Mouse (Mus musculus): ENCODE data around the gene 1810010D01Rik. TPM values are rescaled to one million over a fixed set of nuclear protein-coding genes. Genes with fewer than 3 reads are reported as not detected.

The 1810010D01Rik gene
- polyA plus RNA-seq, 1 experiment from 2014 or later = 1.3 TPM

DNA sequence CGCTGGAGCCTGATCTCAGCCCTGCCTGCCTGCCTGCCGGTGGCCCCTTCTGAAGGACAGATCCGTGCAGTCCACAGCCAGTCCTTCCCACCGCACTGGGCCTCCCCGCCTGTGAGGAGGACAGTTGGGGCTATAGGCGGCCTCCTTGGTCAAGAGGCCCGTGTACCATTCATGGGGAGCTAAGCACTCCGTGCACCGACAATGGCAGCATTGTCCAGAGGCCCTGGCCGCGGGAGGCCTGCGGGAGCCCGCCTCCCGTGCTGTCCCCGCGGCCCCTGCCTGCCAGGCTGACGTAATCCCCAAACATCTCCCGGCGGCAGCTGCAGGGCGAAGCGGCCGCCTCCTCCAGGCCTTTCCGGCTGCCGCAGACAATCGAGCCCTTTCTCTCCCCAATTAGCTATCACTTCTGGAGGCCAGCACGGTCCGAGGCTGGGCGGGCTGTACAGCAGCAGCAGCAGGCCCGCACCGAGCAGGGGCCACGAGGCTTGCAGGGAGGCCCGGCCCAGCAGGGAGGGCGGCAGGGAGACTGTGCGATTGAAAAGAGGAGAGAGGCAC is 1.8 kb downstream of the 1810010D01Rik start:
- Histone ChIP-seq H3K4me1 (peaks cover 40% of the 10 kb centered on the region), H3K27ac (peak overlapping the region; percentile 97), H3K9me3 (peaks cover 5% of the 10 kb centered on the region; the same call in 1 of the 2 replicates), H3K27me3 (ENCODE audit: insufficient read depth, poor library complexity, severe bottlenecking) (no peaks in the 10 kb centered on the region), H3K4me3 (peak overlapping the region; percentile 51), H3K36me3 (no peaks in the 10 kb centered on the region)
- 1% methylated on average over 34 of the region's 34 CpGs for WGBS
- peak; percentile 93 for DNase-seq (ENCODE audit: low spot score)

GRCm38 (mm10) chr7:145205363-145205902 is 2.5 kb downstream of the 1810010D01Rik start:
- H3K27ac ChIP-seq = peak overlapping the region; percentile 97
- no peak for DNase-seq (ENCODE audit: low spot score)
- H3K9me3 ChIP-seq = peaks cover 5% of the 10 kb centered on the region; the same call in 1 of the 2 replicates
- WGBS = 82% methylated on average over 4 of the region's 4 CpGs
- no peaks in the 10 kb centered on the region for H3K27me3 ChIP-seq (ENCODE audit: insufficient read depth, poor library complexity, severe bottlenecking)
- peak overlapping the region; percentile 51; the same call in 1 of the 2 replicates for H3K4me3 ChIP-seq
- no peaks in the 10 kb centered on the region for H3K36me3 ChIP-seq
- H3K4me1 ChIP-seq = peaks cover 33% of the 10 kb centered on the region

DNA sequence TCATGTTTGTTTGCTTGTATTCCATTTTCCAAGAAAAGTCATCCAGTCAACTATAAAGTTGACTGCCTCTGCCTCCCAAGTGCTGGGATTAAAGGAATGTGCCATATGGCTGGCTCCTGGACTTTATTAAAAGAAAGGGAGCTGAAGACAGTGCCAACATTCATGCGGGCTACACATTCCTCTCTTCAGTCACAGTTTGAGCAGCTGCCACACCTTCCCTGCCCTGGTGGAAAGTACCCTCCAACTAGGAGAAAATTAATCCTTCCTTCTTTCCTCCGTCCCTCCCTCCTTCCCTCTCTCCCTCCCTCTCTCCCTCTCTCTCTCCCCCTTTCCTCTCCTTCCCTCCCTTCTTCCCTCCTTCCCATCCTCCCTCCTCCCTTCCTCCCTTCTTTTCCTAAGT is 8.2 kb downstream of the 1810010D01Rik start:
- no peak for DNase-seq (ENCODE audit: low spot score)
- WGBS = 70% methylated on average over 2 of the region's 2 CpGs
- peaks cover 5% of the 10 kb centered on the region; the same call in 1 of the 2 replicates for H3K9me3 ChIP-seq
- no peaks in the 10 kb centered on the region for H3K27me3 ChIP-seq (ENCODE audit: insufficient read depth, poor library complexity, severe bottlenecking)
- peaks cover 41% of the 10 kb centered on the region for H3K4me1 ChIP-seq
- no peak overlapping the region for H3K4me3 ChIP-seq
- peak overlapping the region; percentile 92 for H3K27ac ChIP-seq
- H3K36me3 ChIP-seq = no peaks in the 10 kb centered on the region

DNA sequence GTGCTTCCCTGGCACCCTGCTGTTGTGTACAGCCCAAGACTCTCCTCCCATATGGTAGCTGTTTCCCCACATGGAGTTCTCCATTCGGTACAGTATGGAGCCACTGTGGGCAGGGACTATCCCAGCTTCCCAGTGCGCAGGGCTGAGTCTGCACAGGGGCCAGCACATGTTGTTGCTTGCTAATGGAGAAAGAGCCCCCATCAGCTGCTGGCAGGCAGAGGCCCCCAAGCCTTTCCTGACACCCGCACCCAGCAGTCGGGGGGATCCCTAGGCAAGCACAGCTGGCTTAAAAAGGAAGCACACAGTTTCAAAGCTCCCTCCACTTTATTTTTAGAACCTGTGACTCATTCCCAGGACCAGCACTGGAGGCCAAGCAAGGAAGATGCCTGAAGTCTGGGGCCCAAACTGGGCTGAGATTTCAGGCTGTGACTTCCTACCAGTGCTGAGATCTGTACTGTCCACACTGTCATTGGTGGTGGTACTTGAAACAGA is 9.7 kb downstream of the 1810010D01Rik start:
- peak overlapping the region; percentile 92 for H3K27ac ChIP-seq
- peaks cover 51% of the 10 kb centered on the region for H3K4me1 ChIP-seq
- H3K36me3 ChIP-seq = no peaks in the 10 kb centered on the region
- H3K9me3 ChIP-seq = peaks cover 5% of the 10 kb centered on the region; the same call in 1 of the 2 replicates
- peak; percentile 91 for DNase-seq (ENCODE audit: low spot score)
- 0 out of 2 replicates have a peak overlapping the region, but pooled peaks have one; percentile 19 for H3K4me3 ChIP-seq
- 26% methylated on average over 4 of the region's 4 CpGs for WGBS
- no peaks in the 10 kb centered on the region; the same call in 1 of the 2 replicates for H3K27me3 ChIP-seq (ENCODE audit: insufficient read depth, poor library complexity, severe bottlenecking)

GRCm38 (mm10) chr7:145197711-145198110 is 10.2 kb downstream of the 1810010D01Rik start:
- peaks cover 55% of the 10 kb centered on the region for H3K4me1 ChIP-seq

DNA sequence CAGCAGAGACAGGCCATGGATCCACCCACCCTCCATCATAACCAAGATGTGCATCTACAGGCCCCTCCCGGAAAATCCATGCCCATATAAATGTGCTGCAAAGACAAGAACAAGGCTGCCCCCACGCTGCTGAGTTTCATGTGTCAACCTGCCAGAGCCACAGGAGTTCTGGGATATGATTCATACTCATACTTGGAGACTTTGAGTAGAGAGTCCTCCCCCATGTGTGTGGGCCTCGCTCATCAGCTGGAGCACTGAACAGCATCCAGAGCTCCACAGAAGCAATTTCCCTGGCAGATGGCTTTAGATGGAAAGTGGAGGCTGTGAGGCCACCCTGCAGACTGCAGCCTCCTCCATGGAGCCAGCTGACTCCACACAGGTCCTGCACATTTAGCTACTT is 10.9 kb downstream of the 1810010D01Rik start:
- no peaks in the 10 kb centered on the region; the same call in 1 of the 2 replicates for H3K27me3 ChIP-seq (ENCODE audit: insufficient read depth, poor library complexity, severe bottlenecking)
- H3K4me3 ChIP-seq = no peak overlapping the region
- peaks cover 57% of the 10 kb centered on the region for H3K4me1 ChIP-seq
- H3K27ac ChIP-seq = peak overlapping the region; percentile 92
- H3K36me3 ChIP-seq = no peaks in the 10 kb centered on the region
- peaks cover 5% of the 10 kb centered on the region; the same call in 1 of the 2 replicates for H3K9me3 ChIP-seq
- no peak for DNase-seq (ENCODE audit: low spot score)
- 81% methylated on average over 3 of the region's 3 CpGs for WGBS

More at GRCm38 (mm10) chr7:145197711-145198110, 10.2 kb downstream of the 1810010D01Rik start:
- Histone ChIP-seq H3K27ac (peak overlapping the region; percentile 92), H3K36me3 (no peaks in the 10 kb centered on the region), H3K4me3 (no peak overlapping the region), H3K27me3 (ENCODE audit: insufficient read depth, poor library complexity, severe bottlenecking) (no peaks in the 10 kb centered on the region; the same call in 1 of the 2 replicates), H3K9me3 (peaks cover 5% of the 10 kb centered on the region; the same call in 1 of the 2 replicates)
- WGBS = 29% methylated on average over 3 of the region's 3 CpGs
- no peak for DNase-seq (ENCODE audit: low spot score)

DNA sequence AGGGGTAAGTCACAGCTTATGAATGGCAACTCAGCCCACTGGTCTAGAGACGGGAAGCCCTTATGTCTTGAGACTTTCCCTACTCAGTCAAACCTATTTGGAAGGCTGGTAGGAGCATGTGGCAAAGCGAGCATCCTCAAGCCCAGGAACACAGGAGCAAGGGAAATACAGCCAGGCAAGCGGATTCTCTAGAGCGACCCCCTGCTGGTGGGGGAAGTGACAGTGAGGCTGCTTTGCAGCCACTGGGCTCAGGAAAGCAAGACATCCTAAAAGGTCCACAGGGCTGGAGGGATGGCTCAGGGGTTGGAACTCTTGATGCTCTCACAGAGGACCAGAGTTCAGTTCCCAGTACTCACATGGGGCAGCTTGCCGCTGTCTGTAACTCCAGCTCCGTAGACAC is 11.6 kb downstream of the 1810010D01Rik start:
- Histone ChIP-seq H3K27ac (peak overlapping the region; percentile 69; the same call in 1 of the 2 replicates), H3K27me3 (ENCODE audit: insufficient read depth, poor library complexity, severe bottlenecking) (no peaks in the 10 kb centered on the region; the same call in 1 of the 2 replicates), H3K36me3 (no peaks in the 10 kb centered on the region), H3K4me1 (peaks cover 57% of the 10 kb centered on the region), H3K9me3 (peaks cover 2% of the 10 kb centered on the region; the same call in 1 of the 2 replicates), H3K4me3 (no peak overlapping the region)
- DNase-seq (ENCODE audit: low spot score) = no peak
- WGBS = 88% methylated on average over 6 of the region's 6 CpGs

GRCm38 (mm10) chr7:145195186-145195927 is 12.6 kb downstream of the 1810010D01Rik start:
- no peaks in the 10 kb centered on the region for H3K36me3 ChIP-seq
- peak overlapping the region; percentile 69; the same call in 1 of the 2 replicates for H3K27ac ChIP-seq
- H3K4me1 ChIP-seq = peaks cover 57% of the 10 kb centered on the region
- H3K4me3 ChIP-seq = no peak overlapping the region
- H3K27me3 ChIP-seq (ENCODE audit: insufficient read depth, poor library complexity, severe bottlenecking) = no peaks in the 10 kb centered on the region; the same call in 1 of the 2 replicates
- 68% methylated on average over 5 of the region's 5 CpGs for WGBS
- no peak for DNase-seq (ENCODE audit: low spot score)
- no peaks in the 10 kb centered on the region for H3K9me3 ChIP-seq

GRCm38 (mm10) chr7:145194455-145195161 is 13.3 kb downstream of the 1810010D01Rik start:
- no peaks in the 10 kb centered on the region; the same call in 1 of the 2 replicates for H3K27me3 ChIP-seq (ENCODE audit: insufficient read depth, poor library complexity, severe bottlenecking)
- no peak overlapping the region for H3K4me3 ChIP-seq
- DNase-seq (ENCODE audit: low spot score) = no peak
- H3K4me1 ChIP-seq = peaks cover 57% of the 10 kb centered on the region
- H3K36me3 ChIP-seq = no peaks in the 10 kb centered on the region
- H3K27ac ChIP-seq = peak overlapping the region; percentile 67
- H3K9me3 ChIP-seq = no peaks in the 10 kb centered on the region
- 60% methylated on average over 3 of the region's 3 CpGs for whole genome bisulfite sequencing

GRCm38 (mm10) chr7:145192836-145193235 is 15.1 kb downstream of the 1810010D01Rik start:
- no peak for DNase-seq (ENCODE audit: low spot score)

DNA sequence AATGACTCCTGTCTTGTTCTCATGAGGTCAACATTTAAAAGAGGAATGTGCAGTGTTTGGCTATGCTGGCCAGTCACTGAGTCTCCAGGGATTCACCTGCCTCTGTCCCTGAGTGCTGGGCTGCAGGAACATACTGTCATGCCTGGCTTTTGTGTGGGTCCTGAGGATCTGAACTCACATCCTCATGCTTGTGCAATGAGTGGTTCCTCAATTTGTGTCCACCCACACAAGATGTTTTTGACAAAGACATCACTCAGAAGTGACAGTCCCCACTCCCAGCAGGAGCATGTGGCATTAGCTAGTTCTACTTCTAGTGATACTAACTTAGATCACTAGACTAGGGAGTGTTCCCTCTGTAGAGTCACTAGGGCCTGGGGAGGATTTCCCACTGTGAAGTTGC is 17.4 kb downstream of the 1810010D01Rik start:
- peaks cover 24% of the 10 kb centered on the region for H3K4me1 ChIP-seq
- no peaks in the 10 kb centered on the region for H3K36me3 ChIP-seq
- DNase-seq (ENCODE audit: low spot score) = no peak
- no peaks in the 10 kb centered on the region; the same call in 1 of the 2 replicates for H3K27me3 ChIP-seq (ENCODE audit: insufficient read depth, poor library complexity, severe bottlenecking)
- no peak overlapping the region for H3K4me3 ChIP-seq
- no peak overlapping the region for H3K27ac ChIP-seq
- no peaks in the 10 kb centered on the region for H3K9me3 ChIP-seq

More at GRCm38 (mm10) chr7:145192836-145193235, 15.1 kb downstream of the 1810010D01Rik start:
- Histone ChIP-seq H3K36me3 (no peaks in the 10 kb centered on the region), H3K4me1 (peaks cover 44% of the 10 kb centered on the region), H3K9me3 (no peaks in the 10 kb centered on the region), H3K4me3 (no peak overlapping the region), H3K27me3 (ENCODE audit: insufficient read depth, poor library complexity, severe bottlenecking) (no peaks in the 10 kb centered on the region; the same call in 1 of the 2 replicates), H3K27ac (no peak overlapping the region)
- WGBS = 68% methylated on average over 6 of the region's 6 CpGs

GRCm38 (mm10) chr7:145189342-145189741 is 18.6 kb downstream of the 1810010D01Rik start:
- H3K9me3 ChIP-seq = no peaks in the 10 kb centered on the region
- H3K4me3 ChIP-seq = no peak overlapping the region
- DNase-seq (ENCODE audit: low spot score) = no peak
- no peaks in the 10 kb centered on the region; the same call in 1 of the 2 replicates for H3K27me3 ChIP-seq (ENCODE audit: insufficient read depth, poor library complexity, severe bottlenecking)
- H3K4me1 ChIP-seq = peaks cover 18% of the 10 kb centered on the region
- WGBS = 59% methylated on average over 8 of the region's 8 CpGs
- no peak overlapping the region for H3K27ac ChIP-seq
- no peaks in the 10 kb centered on the region for H3K36me3 ChIP-seq

All from heart, embryonic 10.5 days (tissue).